Mouse (Mus musculus): Measurements from ENCODE around the gene Gm21188. TPM values are rescaled to one million over a fixed set of nuclear protein-coding genes. Genes with fewer than 3 reads are reported as not detected.
A peak's percentile ranks its signal among the peaks of the same experiment; 100 is the strongest.
"Not testable (repeated sequence)": the region's sequence is repeated elsewhere in the genome, so short reads cannot be mapped to it uniquely, and the experiment has no call there.

Gm21188 gene
- total RNA-seq, 2 experiments from 2014 or later: 35.7 to 71.3 TPM

DNA sequence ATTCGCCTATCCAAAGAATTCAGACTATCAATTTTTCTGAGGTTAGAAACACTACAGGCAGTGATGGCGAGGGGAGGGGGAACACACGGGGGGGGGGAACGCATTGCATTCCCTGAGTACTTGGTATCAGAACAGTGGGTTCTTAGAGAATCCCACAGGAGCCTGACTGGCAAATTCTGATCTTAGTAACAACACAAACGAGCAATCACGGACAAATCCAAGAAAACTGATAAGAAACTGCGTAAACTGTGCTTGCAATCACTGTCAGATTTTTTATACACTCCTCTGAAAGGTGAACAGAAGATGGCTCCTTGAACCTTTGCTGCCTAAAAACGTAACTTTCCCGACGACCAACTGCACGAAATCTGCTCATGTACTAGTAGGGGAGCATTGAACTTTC, 24.6 kb downstream of the Gm21188 start:
- not testable (repeated sequence) for ATAC-seq (replicated peaks; ENCODE audit: poor library complexity)

DNA sequence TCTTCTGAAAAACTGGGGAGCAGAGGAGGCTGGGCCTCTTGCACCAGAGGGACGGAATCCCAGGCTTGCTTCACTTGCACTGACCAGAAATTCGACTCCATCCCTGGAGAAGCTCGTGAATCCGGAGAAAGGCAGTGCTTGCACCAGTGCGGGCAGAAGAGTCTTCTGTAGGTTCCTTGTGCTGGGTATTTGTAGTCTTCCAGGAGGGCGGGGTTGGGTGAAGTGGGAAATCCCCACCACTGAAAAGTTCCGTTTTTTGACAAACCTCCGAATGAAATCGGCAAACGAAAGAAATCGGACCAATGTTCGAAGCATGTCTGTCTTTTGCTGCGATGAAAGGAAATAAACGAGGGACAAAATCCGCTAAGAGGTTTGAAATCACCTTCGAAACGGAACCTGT, 25.1 kb downstream of the Gm21188 start, which contains the start of gene Gm36079:
Gene Gm36079, minus strand, starts transcription at position 101 of the 400 bp plus-strand sequence.
- not testable (repeated sequence) for ATAC-seq (replicated peaks; ENCODE audit: poor library complexity)

DNA sequence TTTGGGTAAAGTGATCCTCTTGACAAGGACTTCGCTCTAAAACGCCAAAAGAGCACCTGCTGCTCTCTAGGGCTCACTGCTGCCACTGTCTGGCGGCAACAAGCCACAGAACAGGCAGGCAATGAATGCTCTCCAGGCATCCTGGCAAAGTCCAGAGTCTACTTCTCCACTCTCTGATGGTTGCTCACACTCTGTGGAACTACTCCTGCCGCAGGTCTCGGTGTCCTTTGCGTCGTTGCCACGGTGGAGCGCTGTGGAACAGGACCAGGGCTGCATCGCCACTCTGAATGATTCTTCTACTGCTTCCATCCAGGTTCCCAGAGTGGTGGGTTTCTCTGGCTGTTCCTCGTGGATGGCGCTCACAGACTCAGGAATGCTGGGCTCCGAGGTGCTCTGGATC, 25.6 kb downstream of the Gm21188 start:
- peak; percentile 17; the same call in 1 of the 2 replicates for ATAC-seq (replicated peaks; ENCODE audit: poor library complexity)

DNA sequence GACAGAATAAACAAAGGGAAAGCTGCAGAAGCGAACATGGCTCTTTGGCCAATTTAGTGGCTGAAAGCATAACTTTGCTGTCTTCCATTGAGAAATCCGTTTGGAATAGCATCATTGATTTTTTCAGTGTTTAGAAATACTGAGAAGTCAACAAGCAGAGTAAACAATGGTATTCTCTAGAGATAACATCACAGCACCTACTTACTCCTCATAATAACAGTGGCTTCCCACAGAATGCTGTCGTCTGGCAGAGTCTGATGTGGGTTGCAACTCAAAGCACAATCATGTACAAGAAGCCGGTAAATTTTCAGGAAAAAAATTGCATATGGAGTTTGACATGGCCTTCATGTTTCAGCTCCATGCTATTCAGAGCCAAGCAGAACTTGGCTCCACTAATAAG, 26.4 kb downstream of the Gm21188 start:
- not testable (repeated sequence) for ATAC-seq (replicated peaks; ENCODE audit: poor library complexity)

DNA sequence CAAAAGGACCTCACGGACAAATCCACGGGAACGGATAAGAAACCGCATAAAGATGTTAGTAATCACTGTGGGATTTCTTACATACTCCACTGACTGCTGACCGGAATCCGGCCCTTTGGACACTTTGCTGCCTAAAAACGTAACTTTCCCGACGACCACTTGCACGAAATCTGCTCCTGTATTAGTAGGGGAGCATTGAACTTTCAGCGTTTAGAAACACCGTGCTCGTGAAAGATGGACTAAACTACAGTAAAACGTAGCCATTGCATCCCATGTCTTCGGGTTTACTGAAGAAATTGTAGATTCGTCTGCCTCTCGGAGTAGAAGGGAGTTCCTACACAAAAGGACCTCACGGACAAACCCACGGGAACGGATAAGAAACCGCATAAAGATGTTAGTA, 27.0 kb downstream of the Gm21188 start:
- not testable (repeated sequence) for ATAC-seq (replicated peaks; ENCODE audit: poor library complexity)

DNA sequence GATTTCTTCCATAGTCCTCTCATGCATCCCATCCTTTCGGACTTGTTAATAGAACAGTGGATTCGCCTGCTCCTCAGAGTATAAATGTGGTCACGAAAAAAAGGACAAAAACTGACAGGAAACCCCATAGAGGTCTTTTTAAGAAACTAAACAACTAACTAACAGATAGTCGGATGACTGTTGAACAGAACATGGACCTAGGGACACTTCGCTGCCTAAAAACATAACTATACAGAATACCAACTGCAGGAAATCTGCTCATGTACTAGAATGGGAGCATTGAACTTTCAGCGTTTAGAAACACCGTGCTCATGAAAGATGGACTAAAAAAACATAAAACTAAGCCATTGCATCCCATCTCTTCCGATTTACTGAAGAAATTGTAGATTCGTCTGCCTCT, 27.4 kb downstream of the Gm21188 start:
- not testable (repeated sequence) for ATAC-seq (replicated peaks; ENCODE audit: poor library complexity)

DNA sequence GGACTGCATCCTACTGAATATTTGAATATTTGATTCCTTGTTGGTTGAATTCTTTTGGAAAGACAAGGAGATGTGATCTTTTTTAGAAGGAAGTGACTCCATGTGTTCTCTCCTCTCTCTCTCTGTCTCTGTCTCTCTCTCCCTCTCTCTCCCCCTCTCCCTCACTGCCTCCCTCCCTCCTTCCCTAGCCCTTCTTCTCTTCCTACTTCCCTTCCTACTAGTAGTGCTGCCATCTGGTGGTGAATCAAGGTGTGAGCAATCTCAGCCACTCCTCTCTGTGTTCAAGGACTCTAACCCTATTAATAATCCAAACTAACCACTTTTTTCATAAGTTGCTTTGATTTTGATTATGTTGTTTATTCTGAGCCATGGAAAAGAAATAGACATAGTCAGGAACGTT, 30.5 kb downstream of the Gm21188 start:
- peak; percentile 93 for ATAC-seq (replicated peaks; ENCODE audit: poor library complexity)

DNA sequence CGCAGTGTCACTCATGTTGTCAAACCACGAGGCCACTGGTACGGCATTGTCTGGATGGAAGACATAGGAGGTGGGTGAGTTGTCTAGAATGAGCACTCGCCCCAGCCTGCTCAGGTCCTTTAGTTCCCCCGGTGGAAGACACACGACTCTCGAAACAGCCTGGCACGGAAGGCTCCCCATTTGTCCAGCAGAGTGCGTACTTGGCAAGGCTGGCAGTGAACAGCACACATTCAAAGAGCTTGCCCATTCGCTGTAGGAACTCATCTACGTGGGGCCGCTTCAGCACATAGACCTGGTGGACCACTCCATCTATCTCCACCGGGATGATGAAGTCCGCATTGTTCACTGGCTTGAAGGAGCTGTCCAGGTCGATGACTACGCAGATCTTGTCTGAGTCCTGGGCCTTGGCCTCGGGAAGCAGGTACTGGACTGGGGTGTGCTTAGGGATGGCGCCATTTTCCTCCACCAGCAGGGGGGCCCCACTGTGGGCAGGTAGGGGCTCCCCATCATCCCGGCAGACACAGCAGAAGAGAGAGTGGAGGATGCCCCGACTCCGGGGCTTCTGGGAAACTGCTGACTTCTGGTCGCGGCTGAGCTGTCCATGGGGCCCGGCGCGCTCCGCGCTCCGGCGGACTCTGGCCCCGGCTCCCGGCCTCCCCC, 36.5 kb downstream of the Gm21188 start:
- ATAC-seq (replicated peaks; ENCODE audit: poor library complexity): peak; percentile 70

DNA sequence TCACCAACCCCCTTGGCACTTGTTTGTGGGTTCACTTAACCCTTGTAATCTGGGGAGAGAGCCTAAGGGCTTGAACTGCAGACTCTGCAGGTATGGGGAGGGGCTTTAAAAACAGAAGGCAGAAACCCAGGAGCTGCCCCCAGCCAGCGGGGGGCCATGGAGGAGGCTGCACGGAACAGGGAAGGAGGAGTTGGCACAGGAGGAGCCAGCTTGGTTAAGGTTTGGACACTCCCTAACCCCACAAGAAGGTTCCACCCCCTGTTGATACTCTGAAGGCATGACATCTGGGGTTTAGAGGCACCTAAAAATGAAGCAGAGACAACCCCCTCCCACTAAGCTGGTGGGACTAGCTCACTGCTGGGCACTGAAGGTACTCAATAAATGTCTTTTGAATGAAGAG, 38.0 kb downstream of the Gm21188 start:
- peak; percentile 48 for ATAC-seq (replicated peaks; ENCODE audit: poor library complexity)

DNA sequence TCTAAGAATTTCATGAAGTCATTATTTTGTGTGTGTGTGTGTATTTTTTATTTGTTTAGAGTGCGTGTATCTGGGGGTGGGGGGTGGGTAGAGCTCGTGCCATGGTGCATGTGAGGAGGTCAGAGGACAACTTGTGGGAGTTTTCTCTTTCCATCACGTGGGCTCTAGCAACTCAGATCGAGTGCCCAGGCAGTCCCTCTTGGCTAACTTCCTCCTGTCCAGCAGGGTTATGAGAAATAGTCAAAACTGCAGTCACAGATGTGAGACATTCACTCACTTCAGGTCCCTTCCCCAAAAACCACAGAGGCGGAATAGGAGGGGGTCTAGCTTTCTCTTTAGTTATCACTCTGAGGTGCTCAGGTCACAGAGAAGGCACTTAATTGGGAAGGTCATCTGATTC, 38.5 kb downstream of the Gm21188 start:
- peak; percentile 47 for ATAC-seq (replicated peaks; ENCODE audit: poor library complexity)

DNA sequence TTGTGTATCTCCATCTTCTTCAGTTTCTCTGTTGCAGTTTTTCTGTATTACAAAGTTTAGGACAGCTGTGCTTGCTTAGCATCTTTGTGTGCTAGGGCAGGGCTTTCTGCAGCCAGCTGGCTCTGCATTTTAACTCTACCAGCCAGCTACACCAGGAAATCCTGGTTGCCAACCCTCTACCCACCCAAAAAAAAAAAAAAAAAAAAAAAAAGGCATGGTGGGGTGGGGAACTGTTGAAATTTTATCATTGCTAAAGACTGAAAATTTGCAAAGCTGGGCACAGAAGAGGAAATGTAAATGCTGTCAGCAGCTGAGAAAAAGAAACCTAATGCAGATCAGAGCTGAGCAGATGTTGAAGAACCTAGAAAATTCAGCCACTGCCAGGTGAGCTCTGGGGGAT, 41.9 kb downstream of the Gm21188 start:
- peak; percentile 60 for ATAC-seq (replicated peaks; ENCODE audit: poor library complexity)

DNA sequence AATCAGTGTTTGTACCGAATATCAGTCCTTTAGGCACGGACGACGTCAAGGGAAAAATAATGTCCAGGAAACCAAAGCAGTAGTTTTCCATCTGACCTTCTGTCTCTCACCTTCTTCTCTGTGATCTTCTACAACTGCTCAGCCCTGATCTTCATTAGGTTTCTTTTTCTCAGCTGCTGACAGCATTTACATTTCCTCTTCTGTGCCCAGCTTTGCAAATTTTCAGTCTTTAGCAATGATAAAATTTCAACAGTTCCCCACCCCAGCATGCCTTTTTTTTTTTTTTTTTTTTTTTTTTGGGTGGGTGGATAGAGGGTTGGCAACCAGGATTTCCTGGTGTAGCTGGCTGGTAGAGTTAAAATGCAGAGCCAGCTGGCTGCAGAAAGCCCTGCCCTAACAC, 52.8 kb downstream of the Gm21188 start:
- ATAC-seq (replicated peaks; ENCODE audit: poor library complexity): peak; percentile 57

DNA sequence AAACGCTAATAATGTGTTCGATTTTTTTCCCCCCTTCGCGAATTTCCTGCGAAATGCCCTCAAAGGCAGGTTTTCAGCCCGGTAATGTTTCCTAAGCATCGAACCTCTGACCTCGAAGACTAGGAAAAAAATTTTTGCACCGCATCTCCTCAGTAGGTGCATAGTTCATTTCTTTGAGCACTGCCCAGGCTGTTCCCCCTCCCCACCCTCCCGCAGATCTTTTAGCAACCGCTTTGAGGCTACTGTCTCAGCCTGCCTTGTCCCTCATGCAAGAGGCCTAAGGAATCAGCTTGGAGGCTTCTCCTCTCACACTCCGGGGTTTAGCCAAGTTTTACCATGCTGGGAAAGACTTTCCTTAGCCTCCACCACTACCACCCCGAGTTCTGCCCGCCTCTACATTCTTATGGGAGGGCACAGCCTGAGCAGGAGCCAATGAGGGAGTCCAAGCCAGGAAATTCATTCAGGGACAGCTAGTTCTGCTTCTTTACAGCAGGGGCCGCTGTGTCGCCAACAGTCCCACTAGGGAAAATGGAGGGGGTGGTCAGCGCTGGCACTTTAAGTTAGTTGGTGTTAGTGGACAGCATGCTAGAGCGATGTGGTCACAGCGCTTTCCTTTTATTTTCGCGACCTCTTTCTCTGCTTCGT, 53.4 kb downstream of the Gm21188 start:
- peak; percentile 98 for ATAC-seq (replicated peaks; ENCODE audit: poor library complexity)

DNA sequence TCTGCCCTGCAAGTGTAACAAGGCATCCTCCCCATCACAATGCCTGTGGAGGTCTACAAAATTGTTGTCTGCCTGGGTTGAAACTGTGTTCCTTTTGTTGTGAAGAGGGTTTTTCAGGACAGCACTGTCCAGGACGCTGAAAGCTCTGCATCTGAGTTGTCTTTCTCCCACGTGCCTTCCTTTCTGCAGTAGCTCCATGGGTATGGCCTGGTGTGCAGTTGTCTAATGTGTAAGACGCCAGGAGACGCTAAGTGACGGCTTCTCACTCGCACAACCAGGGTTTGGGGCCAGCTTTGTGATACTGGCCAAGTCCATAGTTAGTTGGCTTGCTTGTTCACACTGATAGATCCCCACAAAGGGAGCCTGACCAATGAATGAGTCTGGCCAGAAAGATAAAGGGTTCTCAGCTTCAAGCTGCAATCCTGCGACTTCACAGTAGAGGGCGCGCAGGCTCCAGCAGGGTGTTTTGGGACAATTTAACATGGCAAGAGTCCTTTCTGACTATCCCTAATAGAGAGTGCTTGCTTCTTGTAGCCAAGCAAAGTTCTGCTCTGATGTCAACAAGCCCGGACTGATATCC, 60.0 kb downstream of the Gm21188 start:
- peak; percentile 94 for ATAC-seq (replicated peaks; ENCODE audit: poor library complexity)

DNA sequence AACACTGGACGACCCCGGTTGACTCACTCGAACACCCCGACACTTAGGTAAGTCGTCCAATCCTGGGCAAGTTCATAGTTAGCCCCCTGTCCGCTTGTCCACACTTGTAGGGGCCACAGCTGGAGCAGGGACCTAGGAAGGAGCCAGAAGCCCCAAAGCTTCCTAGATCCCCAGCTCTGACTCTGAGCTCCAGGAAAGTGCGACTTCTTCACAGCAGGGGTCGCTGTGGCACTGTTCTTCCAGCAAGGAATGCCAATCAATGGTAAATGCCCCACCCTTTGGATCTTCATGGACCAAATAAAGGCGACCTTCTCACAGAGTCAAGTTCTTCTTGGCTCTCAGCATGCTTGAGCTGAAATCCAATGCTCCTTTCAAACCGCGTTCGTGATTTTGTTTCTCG, 60.7 kb downstream of the Gm21188 start:
- peak; percentile 84 for ATAC-seq (replicated peaks; ENCODE audit: poor library complexity)

Other genes starting within 250 kb of the Gm21188 start
- not detected in 2 replicates for gene AF067063, start 222.0 kb downstream of the Gm21188 start, total RNA-seq (2015)
- gene AF067063, start 222.0 kb downstream of the Gm21188 start, total RNA-seq (2017): not detected in 2 replicates
- gene D13Ertd608e, start 216.2 kb downstream of the Gm21188 start, total RNA-seq (2015): not detected in 2 replicates
- gene D13Ertd608e, start 216.2 kb downstream of the Gm21188 start, total RNA-seq (2017): not detected in 2 replicates
- gene Tcstv1, start 157.4 kb downstream of the Gm21188 start, total RNA-seq (2015): not detected in 2 replicates
- gene Tcstv1, start 157.4 kb downstream of the Gm21188 start, total RNA-seq (2017): not detected in 2 replicates
- gene Gm21761, start 122.9 kb downstream of the Gm21188 start, total RNA-seq (2015): not detected in 2 replicates
- gene Gm21761, start 122.9 kb downstream of the Gm21188 start, total RNA-seq (2017): not detected in 2 replicates
- gene B020031M17Rik, start 101.4 kb downstream of the Gm21188 start, total RNA-seq (2015): not detected in 2 replicates
- not detected in 2 replicates for gene B020031M17Rik, start 101.4 kb downstream of the Gm21188 start, total RNA-seq (2017)
- 3.7 TPM in 1 of 2 replicates, not detected in the other for gene Gm36079, start 25.2 kb downstream of the Gm21188 start, total RNA-seq (2015)
- gene Gm36079, start 25.2 kb downstream of the Gm21188 start, total RNA-seq (2017): not detected in 2 replicates
- gene Gm20767, start 88.1 kb upstream of the Gm21188 start, total RNA-seq (2015): not detected in 2 replicates
- not detected in 2 replicates for gene Gm20767, start 88.1 kb upstream of the Gm21188 start, total RNA-seq (2017)
- gene Gm21818, start 120.2 kb upstream of the Gm21188 start, total RNA-seq (2015): not detected in 2 replicates
- not detected in 2 replicates for gene Gm21818, start 120.2 kb upstream of the Gm21188 start, total RNA-seq (2017)
- gene Gm21762, start 163.8 kb upstream of the Gm21188 start, total RNA-seq (2015): not detected in 2 replicates
- not detected in 2 replicates for gene Gm21762, start 163.8 kb upstream of the Gm21188 start, total RNA-seq (2017)
- not detected in 2 replicates for gene Gm21731, start 186.9 kb upstream of the Gm21188 start, total RNA-seq (2015)
- not detected in 2 replicates for gene Gm21731, start 186.9 kb upstream of the Gm21188 start, total RNA-seq (2017)
- gene AF067061, start 210.9 kb upstream of the Gm21188 start, total RNA-seq (2015): not detected in 2 replicates
- gene AF067061, start 210.9 kb upstream of the Gm21188 start, total RNA-seq (2017): not detected in 2 replicates
- gene BC147527, start 248.2 kb upstream of the Gm21188 start, total RNA-seq (2015): 8.0 and 14.7 TPM in 2 replicates
- gene BC147527, start 248.2 kb upstream of the Gm21188 start, total RNA-seq (2017): 22.3 and 23.6 TPM in 2 replicates